Mouse (Mus musculus) megakaryocyte, embryonic 14.5 days (primary cell): Measurements from ENCODE around the gene Zfp580.

Experiments
- FLI1 ChIP-seq: IDR thresholded peaks from 2 replicates; pipeline ENCODE4 v1.6.1; 2012; ENCODE audit warnings: low read length, inconsistent platforms, mixed read lengths
- GATA1 ChIP-seq: IDR thresholded peaks from 3 replicates; pipeline ENCODE4 v1.6.1; 2012; ENCODE audit warnings: mixed read lengths, low read length, inconsistent platforms, borderline replicate concordance

GRCm38 (mm10) chr7:5076931-5077330 lies 25.6 kb downstream of the Zfp580 start:
- TF ChIP-seq GATA1 (no peak), FLI1 (no peak)
